In genomic region chr12:108749454-108749853, GRCm38 (mm10) we compare ENCODE assay signal across 25 mouse cellular contexts. TPM values are rescaled to one million over a fixed set of nuclear protein-coding genes. Genes with fewer than 3 reads are reported as not detected.
DNase-seq lines count a peak whose midpoint lies in the region; ATAC-seq lines count a peak whose summit lies in the region.
"Had no signal": no experiment of that assay in that cellular context is flagged by ENCODE, and none has a peak within 500 bp of the region (broad histone marks: within the 10 kb centered on the region; RNA-seq: fewer than 3 reads in every experiment).

No protein-coding gene starts in this region.

- H3K36me3 ChIP-seq in forebrain, embryonic 10.5 days (replicated peaks): no peaks in the 10 kb centered on the region
- no peaks in the 10 kb centered on the region for H3K36me3 ChIP-seq in forebrain, embryonic 16.5 days (ENCODE audit: control insufficient read depth, insufficient read depth)
- no peaks in the 10 kb centered on the region for H3K36me3 ChIP-seq in heart, embryonic 10.5 days
- H3K36me3 ChIP-seq in midbrain, embryonic 10.5 days: no peaks in the 10 kb centered on the region
- no peaks in the 10 kb centered on the region for H3K36me3 ChIP-seq in midbrain, embryonic 13.5 days
- no peaks in the 10 kb centered on the region for H3K36me3 ChIP-seq in neural tube, embryonic 15.5 days
- H3K36me3 ChIP-seq: embryonic facial prominence, embryonic 13.5 days; embryonic facial prominence, embryonic 15.5 days; forebrain, embryonic 15.5 days had no signal

- WGBS in forebrain, embryonic 10.5 days: 88% methylated on average over 9 of the region's 9 CpGs
- 90% methylated on average over 9 of the region's 9 CpGs for WGBS in forebrain, embryonic 16.5 days
- 79% methylated on average over 9 of the region's 9 CpGs for WGBS in heart, embryonic 10.5 days
- 88% methylated on average over 9 of the region's 9 CpGs for WGBS in midbrain, embryonic 10.5 days
- WGBS in midbrain, embryonic 13.5 days: 90% methylated on average over 9 of the region's 9 CpGs
- WGBS in neural tube, embryonic 15.5 days: 85% methylated on average over 9 of the region's 9 CpGs

- DNase-seq in forebrain, embryonic 10.5 days (ENCODE audit: extremely low spot score, low spot score): peak; percentile 12
- peak; percentile 62 for DNase-seq in heart, embryonic 10.5 days (ENCODE audit: low spot score)
- no peak for DNase-seq in heart, postnatal 14 days
- peak; percentile 8 for DNase-seq in midbrain, embryonic 10.5 days (ENCODE audit: low spot score)
- DNase-seq in neural tube, embryonic 10.5 days (ENCODE audit: extremely low spot score, low spot score): peak; percentile 5
- DNase-seq: adrenal gland, adult 2 months; adrenal gland, postnatal 10 days; adrenal gland, postnatal 25 days; cerebellum, adult 11 months; cerebellum, adult 18-20 months; cerebellum, adult 8-10 months; cerebellum, adult 9-11 months; cerebellum, postnatal 14 days; cerebellum, postnatal 36 days; embryo, embryonic 11 days had no signal

- no peaks in the 10 kb centered on the region for H3K27me3 ChIP-seq in forebrain, embryonic 10.5 days (ENCODE audit: poor library complexity, severe bottlenecking)
- H3K27me3 ChIP-seq in forebrain, embryonic 16.5 days (replicated peaks; ENCODE audit: control insufficient read depth, insufficient read depth, low read length): no peaks in the 10 kb centered on the region
- no peaks in the 10 kb centered on the region; the same call in 1 of the 2 replicates for H3K27me3 ChIP-seq in heart, embryonic 10.5 days (ENCODE audit: insufficient read depth, poor library complexity, severe bottlenecking)
- H3K27me3 ChIP-seq in midbrain, embryonic 10.5 days (ENCODE audit: low read depth, poor library complexity, severe bottlenecking): no peaks in the 10 kb centered on the region
- H3K27me3 ChIP-seq in midbrain, embryonic 13.5 days: no peaks in the 10 kb centered on the region
- no peaks in the 10 kb centered on the region for H3K27me3 ChIP-seq in neural tube, embryonic 15.5 days (replicated peaks)
- H3K27me3 ChIP-seq: embryonic facial prominence, embryonic 13.5 days; embryonic facial prominence, embryonic 15.5 days; forebrain, embryonic 13.5 days; forebrain, embryonic 15.5 days had no signal

- intact Hi-C loops in heart, postnatal 14 days (cut with DNase I): no loop called here

- no peak overlapping the region for H3K27ac ChIP-seq in forebrain, embryonic 10.5 days
- H3K27ac ChIP-seq in forebrain, embryonic 16.5 days (ENCODE audit: low read length): no peak overlapping the region
- no peak overlapping the region for H3K27ac ChIP-seq in heart, embryonic 10.5 days
- H3K27ac ChIP-seq in midbrain, embryonic 10.5 days (replicated peaks): no peak overlapping the region
- H3K27ac ChIP-seq in midbrain, embryonic 13.5 days: no peak overlapping the region
- no peak overlapping the region for H3K27ac ChIP-seq in neural tube, embryonic 15.5 days (replicated peaks)
- H3K27ac ChIP-seq: embryonic facial prominence, embryonic 13.5 days; embryonic facial prominence, embryonic 15.5 days; forebrain, embryonic 13.5 days; forebrain, embryonic 15.5 days had no signal

- H3K4me1 ChIP-seq in forebrain, embryonic 10.5 days: peaks cover 10% of the 10 kb centered on the region
- H3K4me1 ChIP-seq in forebrain, embryonic 16.5 days (replicated peaks; ENCODE audit: control insufficient read depth, insufficient read depth, low read length): no peaks in the 10 kb centered on the region
- H3K4me1 ChIP-seq in heart, embryonic 10.5 days: peaks cover 7% of the 10 kb centered on the region
- H3K4me1 ChIP-seq in midbrain, embryonic 10.5 days: peaks cover 12% of the 10 kb centered on the region
- 0 out of 2 replicates have a peak, but pooled peaks cover 2% of the 10 kb centered on the region for H3K4me1 ChIP-seq in midbrain, embryonic 13.5 days (replicated peaks)
- H3K4me1 ChIP-seq in neural tube, embryonic 15.5 days: no peaks in the 10 kb centered on the region
- H3K4me1 ChIP-seq: embryonic facial prominence, embryonic 13.5 days; embryonic facial prominence, embryonic 15.5 days; forebrain, embryonic 15.5 days had no signal

- H3K4me3 ChIP-seq in forebrain, embryonic 10.5 days: no peak overlapping the region
- H3K4me3 ChIP-seq in forebrain, embryonic 16.5 days (replicated peaks; ENCODE audit: low read length): no peak overlapping the region
- no peak overlapping the region for H3K4me3 ChIP-seq in heart, embryonic 10.5 days
- H3K4me3 ChIP-seq in midbrain, embryonic 10.5 days: no peak overlapping the region
- no peak overlapping the region for H3K4me3 ChIP-seq in midbrain, embryonic 13.5 days (replicated peaks)
- no peak overlapping the region for H3K4me3 ChIP-seq in neural tube, embryonic 15.5 days (replicated peaks)
- H3K4me3 ChIP-seq: embryonic facial prominence, embryonic 13.5 days; embryonic facial prominence, embryonic 15.5 days; erythroblast, embryonic 14.5 days; forebrain, embryonic 13.5 days; forebrain, embryonic 15.5 days had no signal

- no peak overlapping the region for H3K9ac ChIP-seq in forebrain, embryonic 16.5 days (replicated peaks; ENCODE audit: low read depth, low read length)
- H3K9ac ChIP-seq in midbrain, embryonic 13.5 days (replicated peaks): no peak overlapping the region
- no peak overlapping the region for H3K9ac ChIP-seq in neural tube, embryonic 15.5 days (replicated peaks)
- H3K9ac ChIP-seq: embryonic facial prominence, embryonic 13.5 days; embryonic facial prominence, embryonic 15.5 days; forebrain, embryonic 13.5 days; forebrain, embryonic 15.5 days had no signal

- H3K9me3 ChIP-seq in forebrain, embryonic 10.5 days: peaks cover 4% of the 10 kb centered on the region; the same call in 1 of the 2 replicates
- no peaks in the 10 kb centered on the region for H3K9me3 ChIP-seq in forebrain, embryonic 16.5 days (ENCODE audit: control insufficient read depth, low read length)
- no peaks in the 10 kb centered on the region for H3K9me3 ChIP-seq in heart, embryonic 10.5 days
- H3K9me3 ChIP-seq in midbrain, embryonic 10.5 days (replicated peaks): no peaks in the 10 kb centered on the region
- no peaks in the 10 kb centered on the region for H3K9me3 ChIP-seq in midbrain, embryonic 13.5 days
- H3K9me3 ChIP-seq in neural tube, embryonic 15.5 days (replicated peaks): no peaks in the 10 kb centered on the region
- H3K9me3 ChIP-seq: embryonic facial prominence, embryonic 15.5 days; forebrain, embryonic 13.5 days; forebrain, embryonic 15.5 days had no signal

- ATAC-seq in forebrain, embryonic 16.5 days: no peak
- no peak for ATAC-seq in midbrain, embryonic 13.5 days
- ATAC-seq in neural tube, embryonic 15.5 days (ENCODE audit: low FRiP score): no peak
- ATAC-seq: forebrain, embryonic 13.5 days; forebrain, embryonic 15.5 days had no signal

- H3K4me2 ChIP-seq in forebrain, embryonic 16.5 days (ENCODE audit: low read length): no peak overlapping the region
- H3K4me2 ChIP-seq in midbrain, embryonic 13.5 days (replicated peaks): no peak overlapping the region
- H3K4me2 ChIP-seq in neural tube, embryonic 15.5 days: no peak overlapping the region
- H3K4me2 ChIP-seq: embryonic facial prominence, embryonic 13.5 days; embryonic facial prominence, embryonic 15.5 days; forebrain, embryonic 13.5 days; forebrain, embryonic 15.5 days had no signal

RNA-seq across cellular contexts. Expression of gene Yy1, which starts 43.3 kb away (rescaled TPM):
- 15.1 and 15.4 TPM in 2 replicates for polyA plus RNA-seq in forebrain, embryonic 10.5 days (2016; fragmentation: Nextera tagmentation; extraction: Ambion mirVana)
- polyA plus RNA-seq in forebrain, embryonic 16.5 days (2015; fragmentation: Nextera tagmentation; extraction: Ambion mirVana): 14.0 and 15.3 TPM in 2 replicates
- 11.8 and 17.5 TPM in 2 replicates for polyA plus RNA-seq in heart, embryonic 10.5 days (2016; fragmentation: Nextera tagmentation; extraction: Ambion mirVana)
- 10 to 100 TPM; 39.3 to 41.4 TPM for total RNA-seq in heart, postnatal 14 days (2021)
- 13.0 and 14.4 TPM in 2 replicates for polyA plus RNA-seq in midbrain, embryonic 10.5 days (2016; fragmentation: Nextera tagmentation; extraction: Ambion mirVana)
- polyA plus RNA-seq in midbrain, embryonic 13.5 days (2015; fragmentation: Nextera tagmentation; extraction: Ambion mirVana): 14.7 and 17.4 TPM in 2 replicates
- polyA plus RNA-seq in neural tube, embryonic 15.5 days (2015; fragmentation: Nextera tagmentation; extraction: Ambion mirVana): 10.2 and 13.7 TPM in 2 replicates

RNA-seq across cellular contexts. Expression of gene Degs2, which starts 47.3 kb away (rescaled TPM):
- polyA plus RNA-seq in forebrain, embryonic 10.5 days (2016; fragmentation: Nextera tagmentation; extraction: Ambion mirVana): 1.1 and 1.7 TPM in 2 replicates
- polyA plus RNA-seq in forebrain, embryonic 16.5 days (2015; fragmentation: Nextera tagmentation; extraction: Ambion mirVana): 1.6 and 2.6 TPM in 2 replicates
- 0.39 and 0.94 TPM in 2 replicates for polyA plus RNA-seq in heart, embryonic 10.5 days (2016; fragmentation: Nextera tagmentation; extraction: Ambion mirVana)
- total RNA-seq in heart, postnatal 14 days (2021): under 1 TPM; 0.27 to 0.81 TPM
- polyA plus RNA-seq in midbrain, embryonic 10.5 days (2016; fragmentation: Nextera tagmentation; extraction: Ambion mirVana): 1.1 and 2.2 TPM in 2 replicates
- 3.0 and 3.8 TPM in 2 replicates for polyA plus RNA-seq in midbrain, embryonic 13.5 days (2015; fragmentation: Nextera tagmentation; extraction: Ambion mirVana)
- polyA plus RNA-seq in neural tube, embryonic 15.5 days (2015; fragmentation: Nextera tagmentation; extraction: Ambion mirVana): 2.4 and 8.7 TPM in 2 replicates
- total RNA-seq: adrenal gland, postnatal 10 days; adrenal gland, postnatal 25 days; common myeloid progenitor, adult 5-6 weeks; MEL had no signal
- polyA plus RNA-seq: erythroblast, embryonic 14.5 days had no signal

Comparison
In these comparisons a context has a peak if more than half of its experiments do, and no peak if none do; other contexts are left out.
1. DNase-seq: peak in forebrain, embryonic 10.5 days (single experiment), heart, embryonic 10.5 days (single experiment), midbrain, embryonic 10.5 days (single experiment) and neural tube, embryonic 10.5 days (single experiment); none in heart, postnatal 14 days (0 of 2).